Mouse (Mus musculus): ENCODE data around the gene Srpk3. TPM values are rescaled to one million over a fixed set of nuclear protein-coding genes. Genes with fewer than 3 reads are reported as not detected.

The Srpk3 gene
- 0.28 TPM for polyA plus RNA-seq (2014; fragmentation: Illumina TruSeq; extraction: RNeasy Lipid Tissue Mini Kit (QIAGEN cat#74804); ENCODE audit: low read depth, low replicate concordance)

GRCm38 (mm10) chrX:73774168-73774760 is at the start of gene Srpk3:
Gene Srpk3 (plus strand): TSS chrX:73774405.

GRCm38 (mm10) chrX:73756334-73757140 is 17.7 kb upstream of the Srpk3 start, which contains the start of gene Plxnb3:
Gene Plxnb3 (plus strand): TSS chrX:73757090.

GRCm38 (mm10) chrX:73786364-73787224 is 12.4 kb downstream of the Srpk3 start, which contains the start of the genes Idh3g and Ssr4:
Gene Idh3g (minus strand): TSS chrX:73786897.
Gene Ssr4 (plus strand): TSS chrX:73787028.

GRCm38 (mm10) chrX:73824185-73825151 is 50.3 kb downstream of the Srpk3 start, which contains the start of gene Pdzd4:
Gene Pdzd4 (minus strand): TSS chrX:73824969.

Other genes with a start within 250 kb of the Srpk3 start
- gene Dusp9, start 135.0 kb upstream of the Srpk3 start, polyA plus RNA-seq (2014; fragmentation: Illumina TruSeq; extraction: RNeasy Lipid Tissue Mini Kit (QIAGEN cat#74804); ENCODE audit: low read depth, low replicate concordance): not detected
- not detected for gene Pnck, start 114.3 kb upstream of the Srpk3 start, polyA plus RNA-seq (2014; fragmentation: Illumina TruSeq; extraction: RNeasy Lipid Tissue Mini Kit (QIAGEN cat#74804); ENCODE audit: low read depth, low replicate concordance)
- gene Slc6a8, start 101.3 kb upstream of the Srpk3 start, polyA plus RNA-seq (2014; fragmentation: Illumina TruSeq; extraction: RNeasy Lipid Tissue Mini Kit (QIAGEN cat#74804); ENCODE audit: low read depth, low replicate concordance): 302 TPM
- 171 TPM for gene Bcap31, start 58.2 kb upstream of the Srpk3 start, polyA plus RNA-seq (2014; fragmentation: Illumina TruSeq; extraction: RNeasy Lipid Tissue Mini Kit (QIAGEN cat#74804); ENCODE audit: low read depth, low replicate concordance)
- 3.0 TPM for gene Abcd1, start 57.8 kb upstream of the Srpk3 start, polyA plus RNA-seq (2014; fragmentation: Illumina TruSeq; extraction: RNeasy Lipid Tissue Mini Kit (QIAGEN cat#74804); ENCODE audit: low read depth, low replicate concordance)
- not detected for gene Plxnb3, start 17.3 kb upstream of the Srpk3 start, polyA plus RNA-seq (2014; fragmentation: Illumina TruSeq; extraction: RNeasy Lipid Tissue Mini Kit (QIAGEN cat#74804); ENCODE audit: low read depth, low replicate concordance)
- gene Idh3g, start 12.5 kb downstream of the Srpk3 start, polyA plus RNA-seq (2014; fragmentation: Illumina TruSeq; extraction: RNeasy Lipid Tissue Mini Kit (QIAGEN cat#74804); ENCODE audit: low read depth, low replicate concordance): 37.1 TPM
- 50.8 TPM for gene Ssr4, start 12.6 kb downstream of the Srpk3 start, polyA plus RNA-seq (2014; fragmentation: Illumina TruSeq; extraction: RNeasy Lipid Tissue Mini Kit (QIAGEN cat#74804); ENCODE audit: low read depth, low replicate concordance)
- 0.54 TPM for gene Pdzd4, start 50.6 kb downstream of the Srpk3 start, polyA plus RNA-seq (2014; fragmentation: Illumina TruSeq; extraction: RNeasy Lipid Tissue Mini Kit (QIAGEN cat#74804); ENCODE audit: low read depth, low replicate concordance)
- not detected for gene Avpr2, start 117.7 kb downstream of the Srpk3 start, polyA plus RNA-seq (2014; fragmentation: Illumina TruSeq; extraction: RNeasy Lipid Tissue Mini Kit (QIAGEN cat#74804); ENCODE audit: low read depth, low replicate concordance)
- 17.9 TPM for gene L1cam, start 121.7 kb downstream of the Srpk3 start, polyA plus RNA-seq (2014; fragmentation: Illumina TruSeq; extraction: RNeasy Lipid Tissue Mini Kit (QIAGEN cat#74804); ENCODE audit: low read depth, low replicate concordance)
- gene Arhgap4, start 147.5 kb downstream of the Srpk3 start, polyA plus RNA-seq (2014; fragmentation: Illumina TruSeq; extraction: RNeasy Lipid Tissue Mini Kit (QIAGEN cat#74804); ENCODE audit: low read depth, low replicate concordance): 1.9 TPM
- gene Naa10, start 147.5 kb downstream of the Srpk3 start, polyA plus RNA-seq (2014; fragmentation: Illumina TruSeq; extraction: RNeasy Lipid Tissue Mini Kit (QIAGEN cat#74804); ENCODE audit: low read depth, low replicate concordance): 8.7 TPM
- 0.63 TPM for gene Renbp, start 156.4 kb downstream of the Srpk3 start, polyA plus RNA-seq (2014; fragmentation: Illumina TruSeq; extraction: RNeasy Lipid Tissue Mini Kit (QIAGEN cat#74804); ENCODE audit: low read depth, low replicate concordance)
- 30.6 TPM for gene Hcfc1, start 192.0 kb downstream of the Srpk3 start, polyA plus RNA-seq (2014; fragmentation: Illumina TruSeq; extraction: RNeasy Lipid Tissue Mini Kit (QIAGEN cat#74804); ENCODE audit: low read depth, low replicate concordance)
- gene Irak1, start 249.5 kb downstream of the Srpk3 start, polyA plus RNA-seq (2014; fragmentation: Illumina TruSeq; extraction: RNeasy Lipid Tissue Mini Kit (QIAGEN cat#74804); ENCODE audit: low read depth, low replicate concordance): 39.7 TPM

All from sigmoid colon, adult 10 weeks (tissue).